9 mouse cellular contexts compared by ENCODE assay signal in genomic region chr2:156982864-156983263, GRCm38 (mm10). TPM values are rescaled to one million over a fixed set of nuclear protein-coding genes. Genes with fewer than 3 reads are reported as not detected.
DNase-seq lines count a peak whose midpoint lies in the region; ATAC-seq lines count a peak whose summit lies in the region.
"Had no signal": no experiment of that assay in that cellular context is flagged by ENCODE, and none has a peak within 500 bp of the region (broad histone marks: within the 10 kb centered on the region; RNA-seq: fewer than 3 reads in every experiment).

No protein-coding gene starts in this region.

- ATAC-seq in erythroid progenitor cell, adult 5-6 weeks (replicated peaks; ENCODE audit: low FRiP score, poor library complexity, severe bottlenecking), result peak; percentile 93
- peak; percentile 96 for ATAC-seq in liver, embryonic 15.5 days (ENCODE audit: insufficient read depth)
- no peak for ATAC-seq in kidney, embryonic 14.5 days (ENCODE audit: low FRiP score, low TSS enrichment)

- H3K9ac ChIP-seq in liver, embryonic 15.5 days, result 0 out of 2 replicates have a peak overlapping the region, but pooled peaks have one; percentile 20
- H3K9ac ChIP-seq in kidney, embryonic 14.5 days (ENCODE audit: low read depth, low read length), result no peak overlapping the region
- H3K9ac ChIP-seq: midbrain, embryonic 12.5 days had no signal

- 19% methylated on average over 2 of the region's 2 CpGs for WGBS in liver, embryonic 15.5 days (ENCODE audit: insufficient replicate concordance)
- 87% methylated on average over 2 of the region's 2 CpGs for WGBS in kidney, embryonic 14.5 days

- H3K9me3 ChIP-seq in liver, embryonic 15.5 days (replicated peaks), result no peaks in the 10 kb centered on the region
- no peaks in the 10 kb centered on the region for H3K9me3 ChIP-seq in kidney, embryonic 14.5 days (ENCODE audit: control insufficient read depth, low read length)
- H3K9me3 ChIP-seq: midbrain, embryonic 12.5 days had no signal

- peak; percentile 95 for DNase-seq in heart, adult 11 months
- no peak for DNase-seq in heart, postnatal 25 days (ENCODE audit: low spot score)
- DNase-seq in MN1 (ENCODE audit: low spot score), result peak; percentile 54
- no peak for DNase-seq in kidney, postnatal 4 days
- DNase-seq in adrenal gland, adult 2 months, result no peak

- H3K27ac ChIP-seq in liver, embryonic 15.5 days (replicated peaks), result peak overlapping the region; percentile 93
- H3K27ac ChIP-seq in kidney, embryonic 14.5 days (ENCODE audit: low read depth, low read length), result no peak overlapping the region
- H3K27ac ChIP-seq: midbrain, embryonic 12.5 days had no signal

- H3K27me3 ChIP-seq in liver, embryonic 15.5 days, result no peaks in the 10 kb centered on the region
- H3K27me3 ChIP-seq in kidney, embryonic 14.5 days (ENCODE audit: control insufficient read depth, insufficient read depth, low read length), result no peaks in the 10 kb centered on the region
- H3K27me3 ChIP-seq: midbrain, embryonic 12.5 days had no signal

- H3K4me1 ChIP-seq in liver, embryonic 15.5 days (replicated peaks), result peaks cover 40% of the 10 kb centered on the region
- peaks cover 3% of the 10 kb centered on the region; the same call in 1 of the 2 replicates for H3K4me1 ChIP-seq in kidney, embryonic 14.5 days (ENCODE audit: control insufficient read depth, insufficient read depth, low read length)
- H3K4me1 ChIP-seq: midbrain, embryonic 12.5 days had no signal

- H3K4me2 ChIP-seq in liver, embryonic 15.5 days, result peak overlapping the region; percentile 59
- no peak overlapping the region for H3K4me2 ChIP-seq in kidney, embryonic 14.5 days (replicated peaks; ENCODE audit: low read depth, low read length)
- H3K4me2 ChIP-seq: midbrain, embryonic 12.5 days had no signal

- H3K36me3 ChIP-seq in liver, embryonic 15.5 days (replicated peaks), result peaks cover 6% of the 10 kb centered on the region; the same call in 1 of the 2 replicates
- H3K36me3 ChIP-seq in kidney, embryonic 14.5 days (ENCODE audit: control insufficient read depth, insufficient read depth, low read length), result no peaks in the 10 kb centered on the region
- H3K36me3 ChIP-seq: midbrain, embryonic 12.5 days had no signal

- 0 out of 2 replicates have a peak overlapping the region, but pooled peaks have one; percentile 1 for H3K4me3 ChIP-seq in liver, embryonic 15.5 days (replicated peaks)
- no peak overlapping the region for H3K4me3 ChIP-seq in kidney, embryonic 14.5 days (ENCODE audit: low read length)
- H3K4me3 ChIP-seq: midbrain, embryonic 12.5 days had no signal

- intact Hi-C loops in heart, postnatal 25 days (cut with DNase I), result no loop called here

RNA-seq across cellular contexts. Expression of gene Ndrg3, which starts 9.0 kb away (rescaled TPM):
- total RNA-seq in heart, postnatal 25 days (2021), result 10 to 100 TPM; 19.6 to 20.4 TPM
- total RNA-seq in erythroid progenitor cell, adult 5-6 weeks (2015; ENCODE audit: low replicate concordance), result 16.6 and 21.4 TPM in 2 replicates
- total RNA-seq in erythroid progenitor cell, adult 5-6 weeks (2017; ENCODE audit: low replicate concordance), result 11.7 and 14.6 TPM in 2 replicates
- polyA plus RNA-seq in liver, embryonic 15.5 days (2015; fragmentation: Nextera tagmentation; extraction: Ambion mirVana), result 32.9 and 35.1 TPM in 2 replicates
- total RNA-seq in adrenal gland, adult 2 months (2021), result 10 to 100 TPM; 68.0 to 72.5 TPM
- polyA plus RNA-seq in adrenal gland, adult 2 months (2012; rRNA removed), result 37.7 and 41.7 TPM in 2 replicates
- 31.9 and 44.1 TPM in 2 replicates for polyA plus RNA-seq in kidney, embryonic 14.5 days (2014; fragmentation: Nextera tagmentation; extraction: Ambion mirVana)

RNA-seq across cellular contexts. Expression of gene Dsn1, which starts 24.1 kb away (rescaled TPM):
- total RNA-seq in heart, postnatal 25 days (2021), result 1 to 10 TPM; 1.5 to 2.1 TPM
- 56.9 and 59.5 TPM in 2 replicates for total RNA-seq in erythroid progenitor cell, adult 5-6 weeks (2015; ENCODE audit: low replicate concordance)
- total RNA-seq in erythroid progenitor cell, adult 5-6 weeks (2017; ENCODE audit: low replicate concordance), result 62.4 and 101 TPM in 2 replicates
- polyA plus RNA-seq in liver, embryonic 15.5 days (2015; fragmentation: Nextera tagmentation; extraction: Ambion mirVana), result 28.9 and 29.5 TPM in 2 replicates
- total RNA-seq in adrenal gland, adult 2 months (2021), result 1 to 10 TPM; 4.1 to 6.3 TPM
- 0.76 and 0.77 TPM in 2 replicates for polyA plus RNA-seq in adrenal gland, adult 2 months (2012; rRNA removed)
- polyA plus RNA-seq in kidney, embryonic 14.5 days (2014; fragmentation: Nextera tagmentation; extraction: Ambion mirVana), result 30.8 and 43.8 TPM in 2 replicates

Comparison
In these comparisons a context has a peak if more than half of its experiments do, and no peak if none do; other contexts are left out.
1. DNase-seq: peak in heart, adult 11 months (single experiment) and MN1 (single experiment); none in heart, postnatal 25 days (single experiment), kidney, postnatal 4 days (0 of 2) and adrenal gland, adult 2 months (single experiment).
2. RNA of gene Dsn1, which starts 24.1 kb away (total RNA-seq): 56.9 to 101 TPM in erythroid progenitor cell, adult 5-6 weeks; 4.1 to 6.3 TPM in adrenal gland, adult 2 months and 1.5 to 2.1 TPM in heart, postnatal 25 days; every median in the first group is over 4 times any median in the second.